Mouse (Mus musculus): ENCODE results near the gene Pex11g. TPM values are rescaled to one million over a fixed set of nuclear protein-coding genes. Genes with fewer than 3 reads are reported as not detected.

Pex11g gene
- total RNA-seq, 2 experiments from 2014 or later, result 3.0 to 6.2 TPM

DNA sequence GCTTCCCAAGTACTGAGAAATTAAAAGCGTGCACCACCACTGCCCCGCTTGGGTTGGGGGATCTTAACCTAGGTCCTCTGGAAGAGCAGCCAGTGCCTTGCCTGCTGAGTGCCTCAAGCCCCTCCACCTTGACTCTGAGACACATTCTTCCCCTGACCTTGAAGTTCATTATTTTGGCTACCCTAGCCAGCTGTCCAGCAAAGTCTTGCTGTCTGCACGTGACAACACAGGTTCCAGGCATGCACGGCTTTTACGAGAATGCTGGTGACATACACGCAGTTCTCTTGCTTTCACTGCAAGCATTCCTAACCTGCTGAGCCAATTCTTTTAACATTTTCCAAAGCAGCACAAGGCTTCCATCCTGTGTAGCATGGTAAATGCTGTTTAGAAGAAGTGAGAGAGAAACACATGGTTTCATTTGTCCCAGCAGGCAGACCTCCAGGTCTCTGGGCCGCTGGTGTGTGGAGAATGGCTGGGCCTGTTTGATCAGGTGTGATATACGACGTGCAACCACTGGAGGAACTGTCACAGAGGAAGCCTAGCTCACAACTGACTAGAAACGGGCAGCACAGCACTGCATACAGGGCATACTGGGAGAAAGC, 47.3 kb downstream of the Pex11g start:
- no peak for ATAC-seq (replicated peaks; ENCODE audit: low FRiP score, low TSS enrichment, poor library complexity, severe bottlenecking)

DNA sequence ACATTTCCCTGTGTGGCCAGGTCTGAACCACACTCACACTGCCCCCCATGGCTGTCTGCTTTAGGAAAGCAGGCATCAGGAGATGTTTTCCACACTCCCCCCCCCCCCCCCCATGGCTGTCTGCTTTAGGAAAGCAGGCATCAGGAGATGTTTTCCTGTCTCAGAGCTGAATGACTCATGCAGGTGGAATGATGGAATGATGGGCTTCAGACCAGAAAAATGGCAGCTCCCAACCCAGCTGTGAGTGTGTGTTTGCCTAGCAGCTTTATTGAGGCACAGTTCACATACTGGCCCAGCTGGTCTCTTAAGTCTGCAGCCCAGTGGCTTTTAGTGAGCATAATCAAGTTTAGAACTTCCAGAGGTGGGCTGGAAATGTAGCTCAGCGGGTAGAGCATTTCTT, 49.4 kb downstream of the Pex11g start:
- no peak for ATAC-seq (replicated peaks; ENCODE audit: low FRiP score, low TSS enrichment, poor library complexity, severe bottlenecking)

DNA sequence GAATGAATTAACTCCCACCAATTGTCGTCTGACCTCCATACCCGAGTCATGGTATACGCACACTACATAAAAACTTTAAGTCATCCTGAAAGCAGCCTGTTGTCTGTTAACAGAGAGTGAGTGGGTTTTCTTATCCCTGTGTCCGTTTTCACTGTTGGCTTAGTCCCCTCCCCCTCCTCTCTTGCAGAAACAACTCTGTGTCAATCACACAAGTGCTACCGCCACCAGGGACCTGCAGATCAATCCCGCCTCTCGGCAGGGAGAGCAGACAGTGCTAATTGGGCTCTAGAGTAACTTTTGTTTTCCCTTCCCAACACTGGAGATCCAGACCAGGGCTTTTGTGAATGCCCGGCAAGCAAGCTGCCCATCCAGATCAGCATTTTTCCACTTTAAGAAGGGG, 50.0 kb downstream of the Pex11g start:
- ATAC-seq (replicated peaks; ENCODE audit: low FRiP score, low TSS enrichment, poor library complexity, severe bottlenecking), result no peak

DNA sequence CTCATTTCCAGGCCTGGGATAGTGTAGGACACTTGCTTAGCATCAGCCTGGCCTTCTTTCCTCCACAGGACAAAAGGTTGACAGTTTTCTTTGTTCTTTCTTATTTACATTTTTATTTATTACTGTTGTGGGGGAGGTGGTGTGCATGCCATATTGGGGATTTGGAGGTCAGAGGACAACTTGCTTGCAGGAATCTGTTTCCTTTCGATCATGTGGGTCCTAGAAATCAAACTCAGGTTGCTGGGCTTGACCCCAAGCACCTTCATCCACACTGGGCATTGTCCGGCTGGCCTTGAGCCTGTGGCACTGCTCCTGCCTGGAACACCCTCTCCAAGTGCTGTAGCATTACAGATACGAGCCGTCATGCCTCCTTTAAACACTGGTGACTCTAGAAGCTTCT, 50.6 kb downstream of the Pex11g start:
- ATAC-seq (replicated peaks; ENCODE audit: low FRiP score, low TSS enrichment, poor library complexity, severe bottlenecking), result no peak

DNA sequence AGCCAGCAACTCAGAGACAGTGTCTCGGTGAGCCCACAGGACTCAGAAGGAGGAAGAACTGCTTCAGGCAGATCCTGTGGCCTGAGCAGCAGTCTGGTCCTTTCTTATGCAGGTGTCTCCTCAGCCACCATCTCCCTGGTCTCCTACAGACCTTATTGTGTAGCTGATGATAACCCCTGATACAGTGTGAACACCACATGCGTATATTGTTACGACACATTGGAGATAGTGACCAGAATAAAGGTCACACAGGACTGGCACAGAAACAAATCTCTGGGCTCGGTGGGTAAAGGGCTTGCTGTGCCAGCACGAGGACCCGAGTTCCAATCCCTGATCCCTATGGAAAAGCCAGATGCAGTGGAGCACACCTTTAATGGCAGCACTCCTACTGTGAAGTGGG, 51.8 kb downstream of the Pex11g start:
- no peak for ATAC-seq (replicated peaks; ENCODE audit: low FRiP score, low TSS enrichment, poor library complexity, severe bottlenecking)

DNA sequence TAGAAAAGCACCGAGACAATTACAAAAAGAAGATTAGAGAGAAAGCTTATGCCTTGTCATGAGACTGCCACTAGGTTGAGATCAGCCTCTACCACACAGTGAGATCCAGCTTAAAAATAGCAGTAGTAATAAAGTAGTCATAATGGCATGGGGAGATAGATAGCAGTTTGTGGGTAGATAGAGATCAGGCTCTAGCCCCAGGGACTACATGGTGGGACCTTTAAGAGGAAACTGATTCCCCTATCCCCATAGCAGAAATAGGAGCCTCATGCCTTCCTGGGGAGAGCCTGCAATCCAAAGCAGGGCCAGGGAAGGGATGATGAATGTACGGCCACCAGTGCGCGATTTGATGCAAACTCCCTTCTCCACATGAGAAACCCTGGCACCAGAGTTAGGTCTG, 52.2 kb downstream of the Pex11g start:
- ATAC-seq (replicated peaks; ENCODE audit: low FRiP score, low TSS enrichment, poor library complexity, severe bottlenecking), result no peak

DNA sequence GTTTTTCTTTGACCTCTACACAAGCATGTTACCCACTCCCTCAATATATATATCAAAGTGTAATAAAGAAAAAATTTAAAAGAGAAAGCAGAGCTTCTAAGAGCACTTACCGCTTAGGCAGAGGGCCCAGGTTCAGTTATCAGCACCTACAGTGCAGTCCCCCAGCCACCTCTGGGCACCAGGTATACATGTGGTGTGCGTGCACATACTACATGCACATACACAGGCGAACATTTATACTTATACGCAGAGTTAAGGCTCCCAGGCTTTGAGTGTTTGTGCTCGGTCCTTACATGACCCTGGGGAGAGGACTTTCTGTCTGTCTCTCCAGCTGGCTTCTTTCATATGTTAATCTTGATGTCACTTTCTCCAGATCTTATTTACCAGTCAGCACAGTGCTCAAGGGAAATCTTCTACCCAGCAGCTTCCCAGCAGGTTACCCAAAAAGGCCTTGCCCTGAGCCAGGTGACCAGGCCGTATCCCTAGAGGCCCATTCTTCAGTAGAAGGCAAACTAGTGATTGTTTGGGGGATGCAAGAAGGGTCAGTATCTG, 52.8 kb downstream of the Pex11g start:
- ATAC-seq (replicated peaks; ENCODE audit: low FRiP score, low TSS enrichment, poor library complexity, severe bottlenecking), result no peak

DNA sequence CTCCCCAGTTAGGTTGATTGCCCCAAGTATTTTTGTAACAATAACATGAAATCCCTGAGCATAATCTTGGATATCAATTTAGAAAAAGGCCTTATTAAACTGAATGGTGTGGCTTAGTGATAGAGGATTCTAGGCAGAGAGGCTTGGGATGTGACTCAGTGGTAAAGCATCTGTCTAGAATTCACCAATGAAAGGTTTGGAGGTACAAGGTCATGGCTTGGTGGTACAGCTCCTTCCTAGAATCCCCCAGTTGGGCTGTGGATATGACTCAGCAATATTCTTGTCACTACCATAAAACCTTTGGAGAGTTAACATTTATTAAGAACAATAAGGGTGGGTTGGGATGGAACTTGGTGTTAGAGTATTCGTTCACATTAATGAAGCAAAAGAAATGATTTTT, 54.7 kb downstream of the Pex11g start:
- no peak for ATAC-seq (replicated peaks; ENCODE audit: low FRiP score, low TSS enrichment, poor library complexity, severe bottlenecking)

DNA sequence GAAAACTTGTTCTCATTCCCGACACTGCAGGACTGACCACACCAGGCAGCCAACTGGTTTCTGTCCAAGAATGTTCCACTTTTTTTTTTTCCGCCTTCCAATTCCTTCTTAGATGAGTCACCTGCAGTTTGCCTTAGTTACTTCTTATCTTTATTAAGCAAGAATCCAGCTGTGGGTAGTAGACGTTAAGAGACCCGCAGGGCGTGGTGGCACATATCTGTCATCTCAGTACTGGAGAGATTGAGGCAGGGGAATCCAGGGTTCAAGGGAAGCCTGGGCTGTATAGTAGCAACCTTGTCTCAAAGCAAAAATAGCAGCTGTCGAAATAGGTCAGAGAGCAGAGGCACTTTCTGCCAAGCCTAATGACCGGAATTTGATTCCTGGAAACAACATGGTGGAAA, 55.6 kb downstream of the Pex11g start:
- ATAC-seq (replicated peaks; ENCODE audit: low FRiP score, low TSS enrichment, poor library complexity, severe bottlenecking), result peak; percentile 80

DNA sequence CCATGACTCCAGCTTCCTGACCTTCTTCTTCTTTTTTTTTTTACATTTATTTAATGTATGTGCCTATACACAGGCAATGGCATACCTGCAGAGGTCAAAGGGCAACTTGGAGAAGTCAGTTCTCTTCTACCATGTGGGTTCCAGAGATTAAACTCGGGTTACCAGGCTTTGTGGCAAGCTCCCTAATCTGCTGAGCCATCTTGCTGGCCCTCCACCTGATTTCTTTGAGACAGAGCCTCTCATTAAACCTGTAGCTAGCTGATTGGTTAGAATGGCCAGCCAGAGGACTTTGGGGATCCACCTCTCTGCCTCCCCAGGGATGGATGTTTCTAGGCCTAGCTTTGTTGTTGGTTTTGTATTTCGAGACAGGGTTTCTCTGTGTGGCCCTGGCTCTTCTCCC, 56.4 kb downstream of the Pex11g start:
- ATAC-seq (replicated peaks; ENCODE audit: low FRiP score, low TSS enrichment, poor library complexity, severe bottlenecking), result peak; percentile 60

DNA sequence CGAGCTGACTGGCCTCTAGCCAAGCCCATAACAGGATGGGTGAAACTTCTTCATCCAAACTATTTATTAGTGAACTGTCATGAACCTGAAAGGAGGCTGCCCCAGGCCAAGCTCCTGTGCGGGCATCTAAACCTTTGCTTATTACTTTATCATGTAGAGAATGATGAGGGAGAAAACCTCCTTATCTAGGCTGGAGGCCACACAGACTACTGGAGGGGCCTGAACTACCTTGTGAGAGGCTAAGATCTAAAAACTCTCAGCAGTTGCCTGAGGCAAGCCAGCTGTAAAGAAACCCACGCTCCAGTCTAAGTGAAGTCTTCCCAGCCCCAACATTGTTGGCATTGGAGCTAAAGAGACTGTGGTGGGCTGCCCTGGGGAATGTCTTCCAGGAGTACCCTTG, 60.1 kb downstream of the Pex11g start:
- ATAC-seq (replicated peaks; ENCODE audit: low FRiP score, low TSS enrichment, poor library complexity, severe bottlenecking), result peak; percentile 53

Other genes starting within 250 kb of the Pex11g start
- 14.1 and 24.9 TPM in 2 replicates for gene Insr, start 188.1 kb downstream of the Pex11g start, total RNA-seq (2014; fragmentation: Nextera tagmentation)
- 6.1 and 11.5 TPM in 2 replicates for gene Insr, start 188.1 kb downstream of the Pex11g start, total RNA-seq (2017)
- 19.9 and 22.7 TPM in 2 replicates for gene A430078G23Rik, start 114.3 kb downstream of the Pex11g start, total RNA-seq (2014; fragmentation: Nextera tagmentation)
- 11.6 and 12.4 TPM in 2 replicates for gene A430078G23Rik, start 114.3 kb downstream of the Pex11g start, total RNA-seq (2017)
- gene Arhgef18, start 74.7 kb downstream of the Pex11g start, total RNA-seq (2014; fragmentation: Nextera tagmentation), result 17.3 and 22.9 TPM in 2 replicates
- gene Arhgef18, start 74.7 kb downstream of the Pex11g start, total RNA-seq (2017), result 10.3 and 14.1 TPM in 2 replicates
- not detected in 2 replicates for gene Tex45, start 3.2 kb upstream of the Pex11g start, total RNA-seq (2014; fragmentation: Nextera tagmentation)
- not detected in 2 replicates for gene Tex45, start 3.2 kb upstream of the Pex11g start, total RNA-seq (2017)
- gene Zfp358, start 25.5 kb upstream of the Pex11g start, total RNA-seq (2014; fragmentation: Nextera tagmentation), result 8.8 and 9.3 TPM in 2 replicates
- gene Zfp358, start 25.5 kb upstream of the Pex11g start, total RNA-seq (2017), result 2.7 and 5.9 TPM in 2 replicates
- 47.2 and 49.7 TPM in 2 replicates for gene Mcoln1, start 32.8 kb upstream of the Pex11g start, total RNA-seq (2014; fragmentation: Nextera tagmentation)
- gene Mcoln1, start 32.8 kb upstream of the Pex11g start, total RNA-seq (2017), result 21.0 and 23.1 TPM in 2 replicates
- 80.9 and 107 TPM in 2 replicates for gene Pnpla6, start 47.7 kb upstream of the Pex11g start, total RNA-seq (2014; fragmentation: Nextera tagmentation)
- 28.9 and 35.4 TPM in 2 replicates for gene Pnpla6, start 47.7 kb upstream of the Pex11g start, total RNA-seq (2017)
- not detected in 2 replicates for gene C330021F23Rik, start 100.3 kb upstream of the Pex11g start, total RNA-seq (2014; fragmentation: Nextera tagmentation)
- gene C330021F23Rik, start 100.3 kb upstream of the Pex11g start, total RNA-seq (2017), result 0.61 and 1.0 TPM in 2 replicates
- 1.6 and 3.8 TPM in 2 replicates for gene Camsap3, start 119.6 kb upstream of the Pex11g start, total RNA-seq (2014; fragmentation: Nextera tagmentation)
- 0.42 and 0.52 TPM in 2 replicates for gene Camsap3, start 119.6 kb upstream of the Pex11g start, total RNA-seq (2017)
- gene Xab2, start 153.6 kb upstream of the Pex11g start, total RNA-seq (2014; fragmentation: Nextera tagmentation), result 45.6 and 55.5 TPM in 2 replicates
- gene Xab2, start 153.6 kb upstream of the Pex11g start, total RNA-seq (2017), result 44.9 and 53.9 TPM in 2 replicates
- gene Pet100, start 153.9 kb upstream of the Pex11g start, total RNA-seq (2014; fragmentation: Nextera tagmentation), result 59.9 and 94.7 TPM in 2 replicates
- 152 and 217 TPM in 2 replicates for gene Pet100, start 153.9 kb upstream of the Pex11g start, total RNA-seq (2017)
- gene Pcp2, start 157.9 kb upstream of the Pex11g start, total RNA-seq (2014; fragmentation: Nextera tagmentation), result not detected in 2 replicates
- gene Pcp2, start 157.9 kb upstream of the Pex11g start, total RNA-seq (2017), result not detected in 2 replicates
- 141 and 196 TPM in 2 replicates for gene Stxbp2, start 163.3 kb upstream of the Pex11g start, total RNA-seq (2014; fragmentation: Nextera tagmentation)
- gene Stxbp2, start 163.3 kb upstream of the Pex11g start, total RNA-seq (2017), result 49.2 and 49.8 TPM in 2 replicates
- not detected in 2 replicates for gene Retn, start 188.1 kb upstream of the Pex11g start, total RNA-seq (2014; fragmentation: Nextera tagmentation)
- not detected in 2 replicates for gene Retn, start 188.1 kb upstream of the Pex11g start, total RNA-seq (2017)
- gene Mcemp1, start 198.1 kb upstream of the Pex11g start, total RNA-seq (2014; fragmentation: Nextera tagmentation), result 2.7 TPM in 1 of 2 replicates, not detected in the other
- gene Mcemp1, start 198.1 kb upstream of the Pex11g start, total RNA-seq (2017), result not detected in 2 replicates
- gene Fcor, start 204.7 kb upstream of the Pex11g start, total RNA-seq (2014; fragmentation: Nextera tagmentation), result 4.7 TPM in 1 of 2 replicates, not detected in the other
- gene Fcor, start 204.7 kb upstream of the Pex11g start, total RNA-seq (2017), result 19.2 TPM in 1 of 2 replicates, not detected in the other
- 14.3 and 16.1 TPM in 2 replicates for gene Trappc5, start 208.6 kb upstream of the Pex11g start, total RNA-seq (2014; fragmentation: Nextera tagmentation)
- gene Trappc5, start 208.6 kb upstream of the Pex11g start, total RNA-seq (2017), result 22.2 and 31.3 TPM in 2 replicates
- not detected in 2 replicates for gene Fcer2a, start 226.5 kb upstream of the Pex11g start, total RNA-seq (2014; fragmentation: Nextera tagmentation)
- gene Fcer2a, start 226.5 kb upstream of the Pex11g start, total RNA-seq (2017), result 0.38 TPM in 1 of 2 replicates, not detected in the other

All from megakaryocyte-erythroid progenitor cell, adult 5-6 weeks (primary cell).